Comparison of ENCODE assay signal across 35 mouse cellular contexts in the genomic region with DNA sequence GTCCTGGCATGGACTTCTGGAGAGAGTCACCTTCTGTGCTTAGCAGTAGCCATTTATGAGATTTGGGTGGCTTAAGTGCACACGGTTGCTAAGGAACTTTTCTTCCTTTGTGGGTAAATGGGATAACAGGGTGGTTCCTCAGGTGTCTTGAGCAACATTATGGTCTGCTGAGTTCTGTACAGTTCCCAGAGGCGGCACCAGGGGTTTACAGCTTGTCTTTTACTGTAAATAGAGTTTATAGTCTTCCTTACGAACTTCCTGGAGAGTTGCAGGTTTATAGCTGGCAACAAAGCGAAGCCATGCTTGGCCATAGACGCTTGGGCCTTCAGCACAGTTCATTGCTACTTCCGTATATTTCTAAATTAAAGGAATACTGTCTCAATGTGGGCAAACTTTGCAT. TPM values are rescaled to one million over a fixed set of nuclear protein-coding genes. Genes with fewer than 3 reads are reported as not detected.
"Had no signal": no experiment of that assay in that cellular context is flagged by ENCODE, and none has a peak within 500 bp of the region (broad histone marks: within the 10 kb centered on the region; RNA-seq: fewer than 3 reads in every experiment).

No protein-coding gene starts in this region.

- ATAC-seq: forebrain, embryonic 13.5 days; forebrain, embryonic 14.5 days; forebrain, embryonic 15.5 days; forebrain, embryonic 16.5 days; forebrain, postnatal 0 days had no signal

- H3K27me3 ChIP-seq: embryonic facial prominence, embryonic 12.5 days; embryonic facial prominence, embryonic 13.5 days; embryonic facial prominence, embryonic 15.5 days; forebrain, embryonic 12.5 days; forebrain, embryonic 13.5 days; forebrain, embryonic 15.5 days had no signal

- H3K36me3 ChIP-seq: embryonic facial prominence, embryonic 10.5 days; embryonic facial prominence, embryonic 12.5 days; embryonic facial prominence, embryonic 13.5 days; embryonic facial prominence, embryonic 15.5 days; forebrain, embryonic 10.5 days; forebrain, embryonic 12.5 days; forebrain, embryonic 15.5 days had no signal

- H3K4me1 ChIP-seq: embryonic facial prominence, embryonic 10.5 days; embryonic facial prominence, embryonic 12.5 days; embryonic facial prominence, embryonic 13.5 days; embryonic facial prominence, embryonic 15.5 days; forebrain, embryonic 12.5 days; forebrain, embryonic 13.5 days; forebrain, embryonic 15.5 days had no signal

- H3K4me3 ChIP-seq: embryonic facial prominence, embryonic 10.5 days; embryonic facial prominence, embryonic 12.5 days; embryonic facial prominence, embryonic 13.5 days; embryonic facial prominence, embryonic 15.5 days; erythroblast, embryonic 14.5 days; forebrain, embryonic 10.5 days; forebrain, embryonic 12.5 days; forebrain, embryonic 13.5 days; forebrain, embryonic 15.5 days; gastrocnemius, adult 2 months; heart, adult 2 months had no signal

- H3K9me3 ChIP-seq: embryonic facial prominence, embryonic 10.5 days; embryonic facial prominence, embryonic 12.5 days; embryonic facial prominence, embryonic 13.5 days; embryonic facial prominence, embryonic 15.5 days; forebrain, embryonic 10.5 days; forebrain, embryonic 12.5 days; forebrain, embryonic 13.5 days; forebrain, embryonic 15.5 days had no signal

- H3K4me2 ChIP-seq: embryonic facial prominence, embryonic 12.5 days; embryonic facial prominence, embryonic 13.5 days; embryonic facial prominence, embryonic 15.5 days; forebrain, embryonic 12.5 days; forebrain, embryonic 13.5 days; forebrain, embryonic 15.5 days had no signal

- H3K27ac ChIP-seq: embryonic facial prominence, embryonic 10.5 days; embryonic facial prominence, embryonic 12.5 days; embryonic facial prominence, embryonic 13.5 days; embryonic facial prominence, embryonic 15.5 days; forebrain, embryonic 10.5 days; forebrain, embryonic 12.5 days; forebrain, embryonic 13.5 days; forebrain, embryonic 15.5 days; gastrocnemius, adult 2 months; heart, adult 2 months had no signal

- H3K9ac ChIP-seq: embryonic facial prominence, embryonic 12.5 days; embryonic facial prominence, embryonic 13.5 days; embryonic facial prominence, embryonic 15.5 days; forebrain, embryonic 12.5 days; forebrain, embryonic 13.5 days; forebrain, embryonic 15.5 days; forebrain, postnatal 0 days had no signal

- DNase-seq: cerebellum, adult 2 months; cerebellum, adult 8-10 months; cerebellum, adult 9-10 months; cerebellum, adult 9-11 months; cerebellum, postnatal 10 days; cerebellum, postnatal 14 days; cerebellum, postnatal 25 days; cerebellum, postnatal 36 days; embryo, embryonic 11 days; forebrain, postnatal 0 days; gastrocnemius, adult 2 months; gastrocnemius, postnatal 10 days; gastrocnemius, postnatal 14 days; gastrocnemius, postnatal 25 days; gastrocnemius, postnatal 36 days; heart, adult 11 months; heart, adult 18-20 months; heart, adult 2 months had no signal

RNA-seq across cellular contexts. Expression of gene Syndig1l, which starts 15.9 kb away (rescaled TPM):
- total RNA-seq: common myeloid progenitor, adult 5-6 weeks; gastrocnemius, adult 18-20 months; gastrocnemius, adult 2 months; gastrocnemius, adult 8-10 months; gastrocnemius, postnatal 10 days; gastrocnemius, postnatal 14 days; gastrocnemius, postnatal 25 days; gastrocnemius, postnatal 36 days; gastrocnemius, postnatal 4 days; granulocyte monocyte progenitor cell, adult 5-6 weeks; heart, adult 2 months had no signal
- polyA plus RNA-seq: embryonic facial prominence, embryonic 10.5 days; embryonic facial prominence, embryonic 11.5 days; embryonic facial prominence, embryonic 13.5 days; heart, adult 2 months had no signal
